Mouse (Mus musculus) limb, embryonic 12.5 days (tissue): Measurements from ENCODE around the gene Tceanc2. TPM values are rescaled to one million over a fixed set of nuclear protein-coding genes. Genes with fewer than 3 reads are reported as not detected.
A peak's percentile ranks its signal among the peaks of the same experiment; 100 is the strongest.
"Not testable (repeated sequence)": the region's sequence is repeated elsewhere in the genome, so short reads cannot be mapped to it uniquely, and the experiment has no call there.

ENCODE experiments used
- ATAC-seq: fragments of 200-750 bp; cut with Nextera tagmentation; 2 replicates; pipeline ENCODE4 v1.8.0; 2017; ENCODE audit warnings: low read depth, moderate TSS enrichment; ENCODE audit not compliant: insufficient number of reproducible peaks, insufficient read depth, low FRiP score, low TSS enrichment
- H3K27ac ChIP-seq: fragments of 300-500 bp; sonication (generic); 2 replicates; pipeline ENCODE4 v1.5.1; 2016; ENCODE audit warnings: mild to moderate bottlenecking, moderate library complexity
- H3K27me3 ChIP-seq: fragments of 300-500 bp; sonication (generic); 2 replicates; pipeline ENCODE4 v1.6.1; 2016; ENCODE audit warnings: mild to moderate bottlenecking, moderate library complexity
- H3K36me3 ChIP-seq: fragments of 300-500 bp; sonication (generic); 2 replicates; pipeline ENCODE4 v1.6.1; 2016; ENCODE audit warnings: mild to moderate bottlenecking, moderate library complexity
- H3K4me1 ChIP-seq: fragments of 300-500 bp; sonication (generic); replicated peaks from 2 replicates; pipeline ENCODE4 v1.6.1; 2016
- H3K4me2 ChIP-seq: fragments of 300-500 bp; sonication (generic); 2 replicates; pipeline ENCODE4 v1.6.1; 2016; ENCODE audit warnings: mild to moderate bottlenecking, moderate library complexity
- H3K4me3 ChIP-seq: fragments of 300-500 bp; sonication (generic); replicated peaks from 2 replicates; pipeline ENCODE4 v1.5.1; 2016; ENCODE audit warnings: mild to moderate bottlenecking
- H3K9ac ChIP-seq: fragments of 300-500 bp; sonication (generic); replicated peaks from 2 replicates; pipeline ENCODE4 v1.6.1; 2016; ENCODE audit warnings: mild to moderate bottlenecking, moderate library complexity
- H3K9me3 ChIP-seq: fragments of 300-500 bp; sonication (generic); 2 replicates; pipeline ENCODE4 v1.6.1; 2016; ENCODE audit warnings: mild to moderate bottlenecking, moderate library complexity
- WGBS: fragments of 180-500 bp; shearing (Covaris S2); methylation state at CpG from one replicate; pipeline ENCODE4 v1.1.7; 2016; 5-methylcytosine and 5-hydroxymethylcytosine counted together
- polyA plus RNA-seq: library from polyadenylated mRNA; unstranded; fragments of >200 nt; fragmentation: Nextera tagmentation; extraction: Ambion mirVana; gene quantifications from 2 replicates; pipeline ENCODE4 v1.2.1, GENCODE M21; 2016

The Tceanc2 gene
- polyA plus RNA-seq, 1 experiment from 2014 or later = 24.7 TPM

DNA sequence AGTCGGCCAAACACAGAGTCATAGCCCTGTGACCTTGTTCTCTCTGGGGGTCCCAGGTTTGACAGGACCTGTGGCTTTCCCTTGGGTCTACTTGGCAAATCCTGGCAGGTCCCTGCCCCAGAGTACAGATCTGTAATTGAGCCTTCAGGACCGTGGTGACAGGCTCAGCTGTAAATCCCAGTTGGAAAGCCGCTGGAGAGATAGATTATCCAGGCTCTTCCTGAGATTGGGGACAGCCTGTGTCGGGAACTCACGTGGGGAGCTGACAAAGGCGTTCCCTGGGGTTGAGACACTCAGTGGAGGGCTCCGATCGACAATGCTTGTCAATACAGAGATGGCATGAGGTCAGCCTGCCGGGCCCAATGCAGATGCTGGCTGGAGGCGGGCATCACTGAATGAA lies 52.5 kb downstream of the Tceanc2 start:
- no peaks in the 10 kb centered on the region for H3K9me3 ChIP-seq
- no peak for ATAC-seq
- H3K27me3 ChIP-seq = no peaks in the 10 kb centered on the region
- no peak overlapping the region for H3K4me2 ChIP-seq
- no peak overlapping the region for H3K4me3 ChIP-seq
- no peak overlapping the region for H3K9ac ChIP-seq
- H3K27ac ChIP-seq = no peak overlapping the region
- peaks cover 53% of the 10 kb centered on the region for H3K4me1 ChIP-seq
- WGBS = 51% methylated on average over 10 of the region's 10 CpGs
- H3K36me3 ChIP-seq = no peaks in the 10 kb centered on the region

GRCm38 (mm10) chr4:107125101-107125500 lies 53.8 kb downstream of the Tceanc2 start:
- Histone ChIP-seq H3K9me3 (no peaks in the 10 kb centered on the region), H3K27ac (no peak overlapping the region), H3K4me3 (no peak overlapping the region), H3K9ac (no peak overlapping the region), H3K4me1 (peaks cover 54% of the 10 kb centered on the region), H3K36me3 (no peaks in the 10 kb centered on the region), H3K4me2 (no peak overlapping the region), H3K27me3 (no peaks in the 10 kb centered on the region)
- ATAC-seq = no peak
- 54% methylated on average over 5 of the region's 5 CpGs for whole genome bisulfite sequencing

DNA sequence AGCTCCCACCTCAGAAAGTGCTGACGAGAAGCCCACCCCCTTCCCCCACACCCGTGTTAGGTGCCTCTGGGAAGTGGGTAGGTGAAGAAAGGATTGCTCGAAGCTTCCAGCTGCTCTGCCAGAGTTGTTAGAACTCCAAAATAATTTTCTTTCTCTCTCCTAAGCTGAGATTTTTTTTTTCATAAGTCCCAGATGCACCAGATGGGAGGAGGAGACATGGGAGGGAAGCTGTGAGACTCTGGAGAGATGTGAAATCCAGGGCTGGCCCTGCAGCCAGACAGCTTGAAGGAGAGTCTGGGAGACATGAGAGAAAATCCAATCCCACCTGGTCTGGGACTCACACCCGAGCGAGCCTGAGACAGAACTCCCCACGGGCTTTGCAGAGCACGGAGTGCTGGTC lies 54.5 kb downstream of the Tceanc2 start:
- ATAC-seq = no peak
- Histone ChIP-seq H3K27ac (peak overlapping the region; percentile 35; the same call in 1 of the 2 replicates), H3K27me3 (no peaks in the 10 kb centered on the region), H3K4me2 (no peak overlapping the region), H3K9ac (no peak overlapping the region), H3K36me3 (no peaks in the 10 kb centered on the region), H3K4me1 (peaks cover 48% of the 10 kb centered on the region), H3K9me3 (no peaks in the 10 kb centered on the region), H3K4me3 (no peak overlapping the region)
- WGBS = 47% methylated on average over 7 of the region's 7 CpGs

DNA sequence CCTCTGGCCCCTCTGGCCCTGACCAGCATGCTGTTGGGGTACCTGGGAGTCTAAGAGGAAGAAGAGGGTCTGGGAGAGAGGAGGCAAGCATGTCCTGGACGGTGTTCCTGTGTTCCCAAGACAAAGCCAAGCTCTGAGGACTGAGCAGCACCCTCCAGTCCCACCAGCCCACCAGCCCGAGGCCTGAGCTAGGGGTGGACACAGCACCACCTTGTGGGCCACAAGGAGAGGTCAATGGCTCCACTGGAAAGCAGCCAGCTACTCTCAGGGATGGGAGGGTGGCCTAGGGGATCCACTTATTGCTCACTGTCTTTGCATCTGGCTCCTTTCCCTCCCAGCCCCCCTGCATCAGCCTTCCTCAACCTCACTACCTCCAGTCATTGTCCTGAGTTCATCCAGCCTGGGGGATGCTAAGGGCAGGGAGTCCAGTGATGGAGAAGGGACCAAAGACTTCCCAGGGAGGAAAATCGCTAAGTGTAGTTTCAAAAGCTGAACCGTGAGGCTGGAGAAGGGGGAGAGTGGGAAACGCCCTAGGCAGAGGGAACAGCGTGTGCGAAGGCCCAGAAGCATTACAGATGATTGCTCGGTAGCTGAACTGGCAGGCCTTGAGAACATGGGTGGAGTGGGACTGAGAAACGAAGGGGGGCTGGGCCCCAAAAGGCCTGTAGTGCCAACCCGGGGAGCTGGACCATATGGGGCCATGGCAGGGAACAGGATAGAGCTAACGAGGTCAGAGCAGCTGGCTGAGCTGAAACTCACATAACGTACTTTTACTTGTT lies 57.6 kb downstream of the Tceanc2 start:
- Histone ChIP-seq H3K9ac (no peak overlapping the region; the same call in 1 of the 2 replicates), H3K9me3 (no peaks in the 10 kb centered on the region), H3K4me1 (peaks cover 31% of the 10 kb centered on the region), H3K27me3 (no peaks in the 10 kb centered on the region), H3K4me2 (no peak overlapping the region), H3K36me3 (no peaks in the 10 kb centered on the region), H3K27ac (no peak overlapping the region), H3K4me3 (no peak overlapping the region)
- ATAC-seq = 0 out of 2 replicates have a peak, but pooled peaks have one; percentile 66
- 45% methylated on average over 12 of the region's 12 CpGs for WGBS

DNA sequence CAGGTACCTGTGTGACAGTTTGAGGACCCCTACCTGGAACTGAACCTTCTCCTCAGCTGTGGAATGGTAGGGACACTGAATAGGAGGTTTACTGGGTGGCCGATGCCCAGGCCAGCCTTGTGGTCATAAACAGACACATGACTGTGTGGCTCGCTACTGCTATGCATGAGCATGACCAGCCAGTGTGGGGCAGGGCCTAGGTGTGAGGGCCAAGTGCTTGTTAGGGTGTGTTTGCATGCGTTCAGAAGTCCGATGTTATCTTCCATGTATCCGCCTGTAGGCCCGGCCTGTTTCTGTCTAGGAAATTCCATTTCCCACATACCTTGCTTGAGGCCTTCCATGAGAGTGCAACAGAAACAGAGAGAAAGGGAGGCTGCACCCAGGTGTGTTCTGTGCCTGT lies 58.2 kb downstream of the Tceanc2 start:
- no peaks in the 10 kb centered on the region for H3K27me3 ChIP-seq
- peaks cover 27% of the 10 kb centered on the region for H3K4me1 ChIP-seq
- no peaks in the 10 kb centered on the region for H3K36me3 ChIP-seq
- H3K9me3 ChIP-seq = no peaks in the 10 kb centered on the region
- no peak overlapping the region for H3K4me2 ChIP-seq
- ATAC-seq = no peak
- H3K9ac ChIP-seq = no peak overlapping the region
- H3K27ac ChIP-seq = no peak overlapping the region
- H3K4me3 ChIP-seq = no peak overlapping the region
- WGBS = 92% methylated on average over 6 of the region's 6 CpGs

GRCm38 (mm10) chr4:107119056-107119455 lies 59.9 kb downstream of the Tceanc2 start:
- ATAC-seq = no peak
- no peaks in the 10 kb centered on the region for H3K9me3 ChIP-seq
- H3K27ac ChIP-seq = no peak overlapping the region
- H3K4me2 ChIP-seq = no peak overlapping the region
- no peak overlapping the region for H3K9ac ChIP-seq
- WGBS = 57% methylated on average over 4 of the region's 4 CpGs
- no peaks in the 10 kb centered on the region for H3K27me3 ChIP-seq
- H3K4me3 ChIP-seq = no peak overlapping the region
- H3K4me1 ChIP-seq = peaks cover 26% of the 10 kb centered on the region
- H3K36me3 ChIP-seq = no peaks in the 10 kb centered on the region

DNA sequence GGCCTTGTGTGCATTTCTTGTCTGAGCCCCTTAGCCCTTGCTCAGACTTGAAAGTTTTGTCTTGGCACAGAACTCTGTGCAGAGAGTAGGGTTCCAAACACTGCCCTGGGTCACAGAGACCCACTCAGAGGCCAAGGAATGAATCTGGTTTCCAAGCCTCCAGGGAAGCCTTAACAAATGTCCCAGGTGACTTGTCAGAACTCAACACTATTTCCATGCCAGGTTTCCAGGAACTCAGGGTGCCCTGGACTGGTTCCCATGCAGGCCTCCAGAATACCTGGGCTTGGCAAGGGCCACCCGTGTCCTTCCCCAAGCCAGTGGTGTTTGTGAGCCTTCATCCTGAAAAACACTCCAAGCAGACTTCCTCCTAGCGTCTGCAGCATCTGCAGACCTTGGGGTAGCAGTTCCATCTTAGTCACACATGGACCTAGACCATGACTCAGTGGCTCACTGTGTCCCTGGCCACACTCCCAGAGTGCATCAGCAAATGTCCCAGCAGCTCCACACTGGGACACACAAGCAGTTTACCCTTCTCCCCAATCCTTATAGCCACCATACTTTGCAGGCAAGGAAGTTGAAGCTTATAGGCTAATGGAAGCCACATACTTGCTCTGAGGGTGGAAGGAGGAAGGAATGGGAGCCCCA lies 61.1 kb downstream of the Tceanc2 start:
- H3K4me3 ChIP-seq = no peak overlapping the region
- no peak for ATAC-seq
- no peaks in the 10 kb centered on the region for H3K9me3 ChIP-seq
- no peaks in the 10 kb centered on the region for H3K36me3 ChIP-seq
- H3K9ac ChIP-seq = no peak overlapping the region
- no peak overlapping the region for H3K4me2 ChIP-seq
- 88% methylated on average over 2 of the region's 2 CpGs for WGBS
- H3K27me3 ChIP-seq = no peaks in the 10 kb centered on the region
- peaks cover 25% of the 10 kb centered on the region for H3K4me1 ChIP-seq
- no peak overlapping the region for H3K27ac ChIP-seq

GRCm38 (mm10) chr4:107114278-107114677 lies 64.6 kb downstream of the Tceanc2 start:
- Histone ChIP-seq H3K4me2 (no peak overlapping the region), H3K9me3 (no peaks in the 10 kb centered on the region)
- WGBS = 17% methylated on average over 8 of the region's 8 CpGs

DNA sequence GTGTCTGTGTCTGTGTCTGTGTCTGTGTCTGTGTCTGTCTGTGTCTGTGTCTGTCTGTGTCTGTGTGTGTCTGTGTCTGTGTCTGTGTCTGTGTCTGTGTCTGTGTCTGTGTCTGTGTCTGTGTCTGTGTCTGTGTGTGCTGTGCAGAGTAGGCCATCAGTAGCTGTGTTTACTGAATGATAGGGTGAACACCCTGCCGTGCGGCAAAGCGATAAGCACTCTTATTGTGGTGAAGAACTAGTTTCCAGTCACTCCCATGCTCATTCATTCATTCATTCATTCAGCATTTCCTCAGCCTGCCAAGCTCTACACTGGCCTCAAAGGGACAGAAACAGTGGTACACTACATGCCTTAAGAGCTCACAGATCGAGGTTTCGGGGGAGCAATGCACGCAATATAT lies 69.7 kb downstream of the Tceanc2 start:
- H3K36me3 ChIP-seq, H3K4me3 ChIP-seq, ATAC-seq, H3K9me3 ChIP-seq, H3K27me3 ChIP-seq, H3K4me2 ChIP-seq, H3K27ac ChIP-seq, H3K9ac ChIP-seq: not testable (repeated sequence)
- H3K4me1 ChIP-seq = peaks cover 19% of the 10 kb centered on the region
- WGBS = 94% methylated on average over 6 of the region's 6 CpGs

More at GRCm38 (mm10) chr4:107114278-107114677, 64.6 kb downstream of the Tceanc2 start:
- no peaks in the 10 kb centered on the region for H3K27me3 ChIP-seq
- no peaks in the 10 kb centered on the region for H3K36me3 ChIP-seq
- ATAC-seq = no peak
- no peak overlapping the region for H3K27ac ChIP-seq
- peaks cover 12% of the 10 kb centered on the region for H3K4me1 ChIP-seq
- no peak overlapping the region for H3K9ac ChIP-seq
- no peak overlapping the region for H3K4me3 ChIP-seq

DNA sequence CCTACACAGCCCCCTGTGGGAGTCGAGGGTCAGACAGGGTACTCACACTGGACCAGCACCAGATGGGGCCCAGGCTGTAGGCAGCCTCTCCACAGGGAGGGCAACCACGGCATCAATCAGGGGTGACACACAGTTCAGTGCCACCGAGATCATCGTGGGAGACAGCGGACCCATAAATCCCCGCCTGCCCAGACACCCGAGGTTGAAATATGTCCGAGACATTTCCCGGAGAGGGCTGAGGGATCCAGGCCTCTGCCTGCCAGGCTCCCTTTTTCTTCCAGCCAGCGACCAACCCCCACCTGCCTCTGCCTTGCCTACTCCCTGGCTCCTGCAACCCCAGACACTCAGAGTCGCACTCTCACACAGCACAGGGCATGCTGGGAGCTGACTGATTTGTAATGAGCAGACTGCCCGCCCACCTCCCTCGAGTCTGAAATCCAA lies 70.6 kb downstream of the Tceanc2 start:
- 20% methylated on average over 13 of the region's 13 CpGs for WGBS

DNA sequence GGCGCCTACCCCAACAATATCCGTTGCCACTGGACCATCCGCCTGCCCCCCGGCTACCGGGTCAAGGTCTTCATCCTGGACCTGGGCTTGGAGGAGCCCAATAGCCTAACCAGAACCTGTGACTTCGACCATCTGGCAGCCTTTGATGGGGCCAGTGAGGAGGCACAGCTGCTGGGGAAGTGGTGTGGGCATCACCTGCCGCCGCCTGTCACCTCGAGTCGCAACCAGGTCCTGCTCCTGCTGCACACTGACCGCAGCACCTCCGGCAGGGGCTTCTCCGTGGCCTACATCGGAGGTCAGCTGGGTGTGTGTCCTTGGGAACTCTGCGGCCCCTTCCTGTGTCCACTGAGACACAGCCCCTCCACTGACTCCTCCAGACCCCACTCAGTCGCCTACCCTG lies 72.1 kb downstream of the Tceanc2 start:
- Histone ChIP-seq H3K9me3 (no peaks in the 10 kb centered on the region), H3K4me2 (no peak overlapping the region), H3K4me1 (peaks cover 21% of the 10 kb centered on the region), H3K9ac (no peak overlapping the region), H3K4me3 (no peak overlapping the region), H3K36me3 (no peaks in the 10 kb centered on the region), H3K27ac (no peak overlapping the region), H3K27me3 (no peaks in the 10 kb centered on the region)
- ATAC-seq = no peak
- 86% methylated on average over 16 of the region's 16 CpGs for WGBS

More for the DNA sequence above, 70.6 kb downstream of the Tceanc2 start:
- Histone ChIP-seq H3K36me3 (no peaks in the 10 kb centered on the region), H3K4me2 (0 out of 2 replicates have a peak overlapping the region, but pooled peaks have one; percentile 8), H3K9me3 (no peaks in the 10 kb centered on the region), H3K9ac (0 out of 2 replicates have a peak overlapping the region, but pooled peaks have one; percentile 23), H3K27ac (0 out of 2 replicates have a peak overlapping the region, but pooled peaks have one; percentile 59), H3K4me3 (no peak overlapping the region), H3K4me1 (peaks cover 16% of the 10 kb centered on the region), H3K27me3 (no peaks in the 10 kb centered on the region)
- peak; percentile 49 for ATAC-seq
